Mouse (Mus musculus): Measurements from ENCODE around the gene 1700016C15Rik. TPM values are rescaled to one million over a fixed set of nuclear protein-coding genes. Genes with fewer than 3 reads are reported as not detected.

Gene 1700016C15Rik
- polyA plus RNA-seq, 1 experiment: not detected

GRCm38 (mm10) chr1:177740707-177741106, 11.1 kb downstream of the 1700016C15Rik start:
- H3K4me3 ChIP-seq (ENCODE audit: insufficient read depth, low read depth, low read length): no peak overlapping the region
- H3K27ac ChIP-seq (replicated peaks; ENCODE audit: low read depth, low read length): no peak overlapping the region
- no peaks in the 10 kb centered on the region for H3K4me1 ChIP-seq (ENCODE audit: control insufficient read depth, insufficient read depth, insufficient read length, low read length)

GRCm38 (mm10) chr1:177742119-177742518, 12.5 kb downstream of the 1700016C15Rik start:
- Histone ChIP-seq H3K4me3 (ENCODE audit: insufficient read depth, low read depth, low read length) (no peak overlapping the region), H3K4me1 (ENCODE audit: control insufficient read depth, insufficient read depth, insufficient read length, low read length) (no peaks in the 10 kb centered on the region), H3K27ac (replicated peaks; ENCODE audit: low read depth, low read length) (no peak overlapping the region)

GRCm38 (mm10) chr1:177744521-177745325, 15.1 kb downstream of the 1700016C15Rik start:
- H3K27ac ChIP-seq (replicated peaks; ENCODE audit: low read depth, low read length): no peak overlapping the region
- H3K4me1 ChIP-seq (ENCODE audit: control insufficient read depth, insufficient read depth, insufficient read length, low read length): no peaks in the 10 kb centered on the region
- H3K4me3 ChIP-seq (ENCODE audit: insufficient read depth, low read depth, low read length): no peak overlapping the region

GRCm38 (mm10) chr1:177747869-177748540, 18.4 kb downstream of the 1700016C15Rik start:
- H3K4me1 ChIP-seq (ENCODE audit: control insufficient read depth, insufficient read depth, insufficient read length, low read length): no peaks in the 10 kb centered on the region

GRCm38 (mm10) chr1:177753496-177753895, 23.9 kb downstream of the 1700016C15Rik start:
- Histone ChIP-seq H3K27ac (replicated peaks; ENCODE audit: low read depth, low read length) (no peak overlapping the region), H3K4me1 (ENCODE audit: control insufficient read depth, insufficient read depth, insufficient read length, low read length) (no peaks in the 10 kb centered on the region), H3K4me3 (ENCODE audit: insufficient read depth, low read depth, low read length) (no peak overlapping the region)

More at GRCm38 (mm10) chr1:177747869-177748540, 18.4 kb downstream of the 1700016C15Rik start:
- H3K27ac ChIP-seq (replicated peaks; ENCODE audit: low read depth, low read length): no peak overlapping the region
- H3K4me3 ChIP-seq (ENCODE audit: insufficient read depth, low read depth, low read length): no peak overlapping the region

GRCm38 (mm10) chr1:177757249-177757648, 27.6 kb downstream of the 1700016C15Rik start:
- H3K4me3 ChIP-seq (ENCODE audit: insufficient read depth, low read depth, low read length): no peak overlapping the region
- no peak overlapping the region for H3K27ac ChIP-seq (replicated peaks; ENCODE audit: low read depth, low read length)
- H3K4me1 ChIP-seq (ENCODE audit: control insufficient read depth, insufficient read depth, insufficient read length, low read length): no peaks in the 10 kb centered on the region

GRCm38 (mm10) chr1:177768931-177769330, 39.3 kb downstream of the 1700016C15Rik start:
- no peak overlapping the region for H3K4me3 ChIP-seq (ENCODE audit: insufficient read depth, low read depth, low read length)
- no peaks in the 10 kb centered on the region for H3K4me1 ChIP-seq (ENCODE audit: control insufficient read depth, insufficient read depth, insufficient read length, low read length)
- H3K27ac ChIP-seq (replicated peaks; ENCODE audit: low read depth, low read length): no peak overlapping the region

- H3K27ac ChIP-seq (replicated peaks; ENCODE audit: low read depth, low read length): no peak overlapping the region
- H3K4me1 ChIP-seq (ENCODE audit: control insufficient read depth, insufficient read depth, insufficient read length, low read length): no peaks in the 10 kb centered on the region
- no peak overlapping the region for H3K4me3 ChIP-seq (ENCODE audit: insufficient read depth, low read depth, low read length)
These were observed 47.8 kb downstream of the 1700016C15Rik start for GRCm38 (mm10) chr1:177777397-177777796.

GRCm38 (mm10) chr1:177792835-177793234, 63.2 kb downstream of the 1700016C15Rik start:
- Histone ChIP-seq H3K4me3 (ENCODE audit: insufficient read depth, low read depth, low read length) (no peak overlapping the region), H3K27ac (replicated peaks; ENCODE audit: low read depth, low read length) (no peak overlapping the region)

GRCm38 (mm10) chr1:177794866-177795265, 65.3 kb downstream of the 1700016C15Rik start:
- peaks cover 7% of the 10 kb centered on the region for H3K4me1 ChIP-seq (ENCODE audit: control insufficient read depth, insufficient read depth, insufficient read length, low read length)
- peak overlapping the region; percentile 32; the same call in 1 of the 2 replicates for H3K27ac ChIP-seq (replicated peaks; ENCODE audit: low read depth, low read length)
- peak overlapping the region; percentile 40 for H3K4me3 ChIP-seq (ENCODE audit: insufficient read depth, low read depth, low read length)

More at GRCm38 (mm10) chr1:177792835-177793234, 63.2 kb downstream of the 1700016C15Rik start:
- H3K4me1 ChIP-seq (ENCODE audit: control insufficient read depth, insufficient read depth, insufficient read length, low read length): peaks cover 7% of the 10 kb centered on the region

- peak overlapping the region; percentile 65 for H3K27ac ChIP-seq (replicated peaks; ENCODE audit: low read depth, low read length)
- H3K4me1 ChIP-seq (ENCODE audit: control insufficient read depth, insufficient read depth, insufficient read length, low read length): peaks cover 7% of the 10 kb centered on the region
- H3K4me3 ChIP-seq (ENCODE audit: insufficient read depth, low read depth, low read length): peak overlapping the region; percentile 87
These were observed 66.0 kb downstream of the 1700016C15Rik start for GRCm38 (mm10) chr1:177795421-177796192.

- peaks cover 7% of the 10 kb centered on the region for H3K4me1 ChIP-seq (ENCODE audit: control insufficient read depth, insufficient read depth, insufficient read length, low read length)
- H3K27ac ChIP-seq (replicated peaks; ENCODE audit: low read depth, low read length): peak within 1 kb of the TSS; percentile 65
- peak within 1 kb of the TSS; percentile 87 for H3K4me3 ChIP-seq (ENCODE audit: insufficient read depth, low read depth, low read length)
These were observed 66.8 kb downstream of the 1700016C15Rik start, which contains the start of gene Adss for GRCm38 (mm10) chr1:177796193-177796939. Gene Adss (minus strand): TSS chr1:177796511.

GRCm38 (mm10) chr1:177797151-177797755, 67.6 kb downstream of the 1700016C15Rik start:
- H3K27ac ChIP-seq (replicated peaks; ENCODE audit: low read depth, low read length): no peak overlapping the region

More at GRCm38 (mm10) chr1:177797151-177797755, 67.6 kb downstream of the 1700016C15Rik start:
- peaks cover 7% of the 10 kb centered on the region for H3K4me1 ChIP-seq (ENCODE audit: control insufficient read depth, insufficient read depth, insufficient read length, low read length)
- H3K4me3 ChIP-seq (ENCODE audit: insufficient read depth, low read depth, low read length): no peak overlapping the region
